Mouse (Mus musculus) kidney, embryonic 16.5 days (tissue): ENCODE results near the gene Ccdc113. TPM values are rescaled to one million over a fixed set of nuclear protein-coding genes. Genes with fewer than 3 reads are reported as not detected.
"Not testable (repeated sequence)": the region's sequence is repeated elsewhere in the genome, so short reads cannot be mapped to it uniquely, and the experiment has no call there.

Source experiments
- ATAC-seq: fragments of 200-750 bp; cut with Nextera tagmentation; 2 replicates; pipeline ENCODE4 v1.8.0; 2017; ENCODE audit warnings: moderate TSS enrichment; ENCODE audit not compliant: low FRiP score, low TSS enrichment
- H3K27ac ChIP-seq: fragments of 300-500 bp; sonication (generic); 2 replicates; pipeline ENCODE4 v1.5.1; 2014; ENCODE audit warnings: low read length
- H3K27me3 ChIP-seq: fragments of 300-500 bp; sonication (generic); 2 replicates; pipeline ENCODE4 v1.6.1; 2014; ENCODE audit warnings: low read length, control low read depth, mixed read lengths; ENCODE audit not compliant: insufficient read depth
- H3K36me3 ChIP-seq: fragments of 300-500 bp; sonication (generic); 2 replicates; pipeline ENCODE4 v1.6.1; 2014; ENCODE audit warnings: low read length, control low read depth, mixed read lengths; ENCODE audit not compliant: insufficient read depth
- H3K4me1 ChIP-seq: fragments of 300-500 bp; sonication (generic); 2 replicates; pipeline ENCODE4 v1.6.1; 2014; ENCODE audit warnings: low read length, control low read depth, mixed read lengths; ENCODE audit not compliant: insufficient read depth
- H3K4me2 ChIP-seq: fragments of 300-500 bp; sonication (generic); replicated peaks from 2 replicates; pipeline ENCODE4 v1.6.1; 2014; ENCODE audit warnings: low read depth, low read length
- H3K4me3 ChIP-seq: fragments of 300-500 bp; sonication (generic); 2 replicates; pipeline ENCODE4 v1.5.1; 2014; ENCODE audit warnings: mild to moderate bottlenecking, low read length
- H3K9ac ChIP-seq: fragments of 300-500 bp; sonication (generic); replicated peaks from 2 replicates; pipeline ENCODE4 v1.6.1; 2014; ENCODE audit warnings: low read length
- H3K9me3 ChIP-seq: fragments of 300-500 bp; sonication (generic); 2 replicates; pipeline ENCODE4 v1.6.1; 2016; ENCODE audit warnings: low read length, control low read depth
- WGBS: fragments of 180-500 bp; shearing (Covaris S2); extraction: QIAGEN DNeasy Blood & Tissue Kit; methylation state at CpG from one replicate; pipeline ENCODE4 v1.1.7; 2014; 5-methylcytosine and 5-hydroxymethylcytosine counted together
- polyA plus RNA-seq: library from polyadenylated mRNA; unstranded; fragments of >200 nt; fragmentation: Nextera tagmentation; extraction: Ambion mirVana; gene quantifications from 2 replicates; pipeline ENCODE4 v1.2.1, GENCODE M21; 2015

Ccdc113 gene
- polyA plus RNA-seq, 1 experiment from 2014 or later: 1.2 TPM

DNA sequence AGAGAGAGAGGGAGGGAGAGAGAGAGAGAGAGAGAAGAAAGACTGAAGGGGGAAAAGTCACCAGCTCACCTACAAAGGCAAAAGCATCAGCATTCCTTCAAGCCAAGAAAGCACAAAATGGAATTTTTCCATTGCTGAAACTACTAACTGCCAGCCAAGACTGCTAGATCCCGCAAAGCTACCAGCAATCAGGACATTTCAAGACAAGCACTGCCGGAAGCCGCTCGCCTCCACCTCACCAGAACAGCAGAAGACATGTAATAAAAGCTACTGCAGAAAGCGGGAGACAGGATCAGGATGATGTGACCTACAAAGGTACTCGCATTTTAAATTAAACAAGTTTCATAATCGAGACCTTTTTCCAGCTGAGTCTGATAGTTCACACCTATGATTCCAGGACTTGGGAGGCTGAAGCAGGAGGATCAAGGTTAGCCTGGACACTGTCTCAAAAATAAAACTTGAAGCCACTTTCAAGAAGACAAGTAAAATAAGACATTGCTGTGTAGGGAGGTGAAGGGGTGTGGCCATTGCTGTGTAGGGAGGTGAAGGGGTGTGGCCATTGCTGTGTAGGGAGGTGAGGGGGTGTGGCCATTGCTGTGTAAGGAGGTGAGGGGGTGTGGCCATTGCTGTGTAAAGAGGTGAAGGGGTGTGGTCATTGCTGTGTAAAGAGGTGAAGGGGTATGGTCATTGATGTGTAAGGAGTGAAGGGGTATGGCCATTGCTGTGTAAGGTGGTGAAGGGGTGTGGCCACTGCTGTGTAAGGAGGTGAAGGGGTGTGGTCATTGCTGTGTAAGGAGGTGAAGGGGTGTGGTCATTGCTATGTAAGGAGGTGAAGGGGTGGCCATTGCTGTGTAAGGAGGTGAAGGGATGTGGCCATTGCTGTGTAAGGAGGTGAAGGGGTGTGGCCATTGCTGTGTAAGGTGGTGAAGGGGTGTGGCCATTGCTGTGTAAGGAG, 59.8 kb downstream of the Ccdc113 start:
- Histone ChIP-seq H3K27me3 (no peaks in the 10 kb centered on the region), H3K36me3 (no peaks in the 10 kb centered on the region), H3K4me2 (no peak overlapping the region), H3K27ac (no peak overlapping the region), H3K9ac (no peak overlapping the region), H3K4me3 (no peak overlapping the region), H3K9me3 (no peaks in the 10 kb centered on the region), H3K4me1 (no peaks in the 10 kb centered on the region)
- ATAC-seq: no peak
- WGBS: 90% methylated on average over 7 of the region's 7 CpGs

GRCm38 (mm10) chr8:95595131-95595530, 61.2 kb downstream of the Ccdc113 start:
- no peak for ATAC-seq
- WGBS: 81% methylated on average over 14 of the region's 14 CpGs
- H3K4me3 ChIP-seq: no peak overlapping the region

DNA sequence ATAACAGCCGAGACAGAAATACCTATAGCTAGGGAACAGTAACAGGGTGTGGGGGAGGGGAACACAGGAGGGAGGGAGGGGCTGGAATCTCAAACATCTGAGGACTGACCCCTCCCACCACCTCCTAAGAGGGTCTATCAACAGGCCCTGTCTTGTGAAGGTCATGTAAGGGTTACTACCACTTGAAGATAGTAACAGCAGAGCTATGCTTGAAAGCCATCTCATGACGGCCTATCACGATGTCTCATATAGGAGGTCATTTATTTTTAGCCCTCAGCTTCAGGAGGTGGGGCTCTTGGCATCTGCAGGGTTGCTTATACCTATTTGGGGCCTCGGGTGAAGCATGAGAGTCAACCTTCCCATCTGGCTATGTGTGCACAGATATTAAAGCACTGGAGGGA, 63.0 kb downstream of the Ccdc113 start:
- ATAC-seq: no peak
- no peaks in the 10 kb centered on the region for H3K36me3 ChIP-seq
- 59% methylated on average over 4 of the region's 4 CpGs for WGBS
- H3K4me3 ChIP-seq: no peak overlapping the region
- no peak overlapping the region for H3K9ac ChIP-seq
- 0 out of 2 replicates have a peak, but pooled peaks cover 6% of the 10 kb centered on the region for H3K27me3 ChIP-seq
- H3K27ac ChIP-seq: no peak overlapping the region
- H3K4me2 ChIP-seq: no peak overlapping the region
- H3K9me3 ChIP-seq: no peaks in the 10 kb centered on the region
- no peaks in the 10 kb centered on the region for H3K4me1 ChIP-seq

More at GRCm38 (mm10) chr8:95595131-95595530, 61.2 kb downstream of the Ccdc113 start:
- Histone ChIP-seq H3K4me1 (no peaks in the 10 kb centered on the region), H3K9me3 (no peaks in the 10 kb centered on the region), H3K27ac (no peak overlapping the region), H3K4me2 (no peak overlapping the region), H3K27me3 (no peaks in the 10 kb centered on the region), H3K36me3 (no peaks in the 10 kb centered on the region), H3K9ac (no peak overlapping the region)

DNA sequence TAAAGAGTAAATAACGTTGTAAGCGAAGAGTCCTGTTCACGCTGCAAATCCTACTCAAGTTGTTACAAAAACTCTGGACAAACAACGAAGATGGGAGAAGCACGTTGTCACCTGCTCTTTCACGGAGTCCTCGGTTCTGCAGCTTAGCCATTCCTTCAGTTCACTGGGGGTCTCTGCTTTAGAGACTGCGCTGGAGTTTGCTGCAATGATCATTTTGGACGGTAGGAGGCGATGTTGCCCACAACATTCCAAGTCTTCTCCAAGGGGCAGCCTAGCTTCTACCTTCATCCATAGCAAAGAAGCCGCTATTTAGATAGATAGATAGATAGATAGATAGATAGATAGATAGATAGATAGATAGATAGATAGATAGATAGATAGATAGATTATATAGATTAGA, 66.0 kb downstream of the Ccdc113 start:
- Histone ChIP-seq H3K36me3 (no peaks in the 10 kb centered on the region), H3K4me3 (no peak overlapping the region), H3K27me3 (0 out of 2 replicates have a peak, but pooled peaks cover 6% of the 10 kb centered on the region), H3K9me3 (no peaks in the 10 kb centered on the region), H3K9ac (no peak overlapping the region), H3K4me2 (no peak overlapping the region), H3K27ac (no peak overlapping the region), H3K4me1 (no peaks in the 10 kb centered on the region)
- ATAC-seq: no peak
- 11% methylated on average over 11 of the region's 11 CpGs for WGBS

DNA sequence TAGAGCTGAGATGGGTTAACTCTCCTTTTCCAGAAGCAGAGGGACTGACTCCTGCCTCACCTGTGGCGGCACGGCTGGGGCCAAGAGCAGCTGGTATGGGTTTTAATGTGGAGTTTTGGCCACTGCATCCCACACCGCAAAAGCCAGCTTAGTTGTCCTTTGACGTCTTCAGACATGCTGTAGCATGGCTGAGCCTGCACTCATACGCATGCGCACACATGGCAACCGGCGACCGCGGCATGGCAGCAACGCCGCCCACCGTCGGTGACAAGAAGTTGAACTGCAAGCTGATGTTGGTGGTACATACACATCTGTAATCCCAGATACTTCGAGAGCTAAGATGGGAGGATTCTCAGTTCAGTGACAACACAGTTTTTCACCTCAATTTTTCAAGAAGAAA, 67.4 kb downstream of the Ccdc113 start:
- no peak overlapping the region for H3K4me2 ChIP-seq
- no peaks in the 10 kb centered on the region for H3K4me1 ChIP-seq
- H3K27ac ChIP-seq: no peak overlapping the region
- no peaks in the 10 kb centered on the region for H3K36me3 ChIP-seq
- no peak overlapping the region for H3K9ac ChIP-seq
- no peak for ATAC-seq
- H3K27me3 ChIP-seq: 0 out of 2 replicates have a peak, but pooled peaks cover 6% of the 10 kb centered on the region
- H3K9me3 ChIP-seq: no peaks in the 10 kb centered on the region
- WGBS: 74% methylated on average over 15 of the region's 15 CpGs
- no peak overlapping the region for H3K4me3 ChIP-seq

GRCm38 (mm10) chr8:95602168-95602567, 68.3 kb downstream of the Ccdc113 start:
- no peaks in the 10 kb centered on the region for H3K4me1 ChIP-seq
- H3K9ac ChIP-seq: no peak overlapping the region
- 70% methylated on average over 2 of the region's 2 CpGs for WGBS
- H3K4me2 ChIP-seq: no peak overlapping the region
- no peak overlapping the region for H3K27ac ChIP-seq
- ATAC-seq: no peak
- no peak overlapping the region for H3K4me3 ChIP-seq
- H3K27me3 ChIP-seq: 0 out of 2 replicates have a peak, but pooled peaks cover 6% of the 10 kb centered on the region
- H3K36me3 ChIP-seq: no peaks in the 10 kb centered on the region
- no peaks in the 10 kb centered on the region for H3K9me3 ChIP-seq

GRCm38 (mm10) chr8:95606509-95606908, 72.6 kb downstream of the Ccdc113 start:
- not testable (repeated sequence) for H3K9me3 ChIP-seq, H3K27me3 ChIP-seq, H3K4me2 ChIP-seq, H3K36me3 ChIP-seq, H3K27ac ChIP-seq, H3K4me1 ChIP-seq, H3K9ac ChIP-seq, H3K4me3 ChIP-seq, ATAC-seq
- 20% methylated on average over 4 of the region's 5 CpGs for WGBS

DNA sequence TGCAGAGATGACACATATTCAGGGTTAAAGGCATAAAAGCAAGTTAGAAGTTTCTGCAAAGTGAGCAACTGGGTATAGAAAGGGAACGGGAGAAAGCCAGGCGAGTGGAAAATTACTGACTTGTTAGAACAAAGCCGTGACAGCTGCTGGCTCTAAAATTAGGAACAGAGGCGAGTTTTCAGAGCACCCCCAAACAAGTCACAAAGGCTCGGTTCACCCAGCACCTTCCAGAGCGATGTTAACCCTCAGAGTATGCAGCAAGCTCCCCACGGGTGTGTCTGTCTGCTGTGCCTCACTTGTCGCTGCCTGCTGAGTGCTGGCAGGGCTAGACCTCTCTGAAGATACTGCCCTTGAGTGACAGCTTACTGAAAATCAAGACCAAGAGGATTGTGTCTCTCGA, 73.3 kb downstream of the Ccdc113 start:
- H3K36me3 ChIP-seq: no peaks in the 10 kb centered on the region
- 70% methylated on average over 9 of the region's 9 CpGs for WGBS

More for the DNA sequence above, 73.3 kb downstream of the Ccdc113 start:
- Histone ChIP-seq H3K4me3 (no peak overlapping the region), H3K9me3 (no peaks in the 10 kb centered on the region), H3K27ac (no peak overlapping the region), H3K9ac (no peak overlapping the region), H3K4me2 (no peak overlapping the region), H3K4me1 (no peaks in the 10 kb centered on the region), H3K27me3 (no peaks in the 10 kb centered on the region)
- ATAC-seq: no peak
